Mouse (Mus musculus) spleen, adult 2 months (tissue): ENCODE measurements around the gene Ap5s1. TPM values are rescaled to one million over a fixed set of nuclear protein-coding genes. Genes with fewer than 3 reads are reported as not detected.

Experiments used
- DNase-seq, 2 experiments: peaks; one replicate each; pipeline versions ENCODE4 v3.0.0 to v3.0.0-alpha.2; 2012 to 2021; ENCODE audit warnings: low spot score in 2 of 2, low read depth in 1 of 2
- H3K27ac ChIP-seq: fragments of 200-500 bp; 2 replicates; pipeline ENCODE4 v1.5.1; 2012; ENCODE audit warnings: low read length, inconsistent platforms; ENCODE audit not compliant: insufficient read depth
- H3K27me3 ChIP-seq: fragments of 200-500 bp; 2 replicates; pipeline ENCODE4 v1.6.1; 2012; ENCODE audit warnings: mild to moderate bottlenecking, moderate library complexity, low read length, inconsistent platforms; ENCODE audit not compliant: control insufficient read depth, insufficient read depth
- H3K36me3 ChIP-seq: fragments of 200-500 bp; 2 replicates; pipeline ENCODE4 v1.6.1; 2012; ENCODE audit warnings: mild to moderate bottlenecking, low read length, inconsistent platforms; ENCODE audit not compliant: control insufficient read depth, insufficient read depth
- H3K4me1 ChIP-seq: fragments of 200-500 bp; 2 replicates; pipeline ENCODE4 v1.6.1; 2011; ENCODE audit warnings: inconsistent platforms; ENCODE audit not compliant: control insufficient read depth, insufficient read depth, insufficient read length
- H3K4me3 ChIP-seq: fragments of 200-500 bp; 2 replicates; pipeline ENCODE4 v1.5.1; 2011; ENCODE audit warnings: mild to moderate bottlenecking, inconsistent platforms; ENCODE audit not compliant: insufficient read depth, insufficient read length; ENCODE audit errors: extremely low read depth
- CTCF ChIP-seq: fragments of 200-500 bp; IDR thresholded peaks from 2 replicates; pipeline ENCODE4 v1.5.1; 2011; ENCODE audit warnings: mild to moderate bottlenecking, inconsistent platforms; ENCODE audit not compliant: insufficient read depth, insufficient read length, insufficient replicate concordance; ENCODE audit errors: extremely low read depth
- POLR2A ChIP-seq: fragments of 200-500 bp; IDR thresholded peaks from 2 replicates; pipeline ENCODE4 v1.6.1; 2011; ENCODE audit warnings: low read depth, low read length, inconsistent platforms
- WGBS: fragments of 180-500 bp; shearing (Covaris S2); methylation state at CpG from one replicate; pipeline ENCODE4 v1.1.7; 2018; 5-methylcytosine and 5-hydroxymethylcytosine counted together
- polyA plus RNA-seq: library from polyadenylated mRNA; depleted of rRNA; stranded (reverse); fragments of >200 nt; gene quantifications from 2 replicates; pipeline ENCODE4 v1.2.3, GENCODE M21; 2012

Ap5s1 gene
- polyA plus RNA-seq, 1 experiment, result 24.3 TPM

DNA sequence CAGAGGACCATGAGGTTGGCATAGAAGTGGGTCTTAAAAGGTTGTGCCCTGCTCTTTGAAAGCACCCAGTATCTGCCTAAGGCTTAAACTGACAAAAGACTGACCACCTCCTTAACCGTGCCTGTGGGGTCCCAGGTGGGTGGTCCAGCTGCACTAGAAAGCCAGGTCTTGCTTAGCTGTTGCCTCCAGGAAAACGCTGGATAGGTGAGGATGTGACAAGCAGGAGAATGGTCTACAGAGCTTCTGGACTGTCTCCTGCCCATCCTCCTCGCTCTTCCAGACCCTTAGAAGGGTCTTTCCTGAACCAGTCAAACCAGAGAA lies 19.3 kb upstream of the Ap5s1 start:
- peak overlapping the region; percentile 94 for H3K4me3 ChIP-seq
- peaks cover 28% of the 10 kb centered on the region; the same call in 1 of the 2 replicates for H3K4me1 ChIP-seq
- peaks cover 4% of the 10 kb centered on the region for H3K36me3 ChIP-seq
- no peak for DNase-seq
- WGBS, result 45% methylated on average over 3 of the region's 3 CpGs
- H3K27me3 ChIP-seq, result no peaks in the 10 kb centered on the region
- no peak for TF ChIP-seq POLR2A
- no peak for TF ChIP-seq CTCF
- H3K27ac ChIP-seq, result peak overlapping the region; percentile 88

DNA sequence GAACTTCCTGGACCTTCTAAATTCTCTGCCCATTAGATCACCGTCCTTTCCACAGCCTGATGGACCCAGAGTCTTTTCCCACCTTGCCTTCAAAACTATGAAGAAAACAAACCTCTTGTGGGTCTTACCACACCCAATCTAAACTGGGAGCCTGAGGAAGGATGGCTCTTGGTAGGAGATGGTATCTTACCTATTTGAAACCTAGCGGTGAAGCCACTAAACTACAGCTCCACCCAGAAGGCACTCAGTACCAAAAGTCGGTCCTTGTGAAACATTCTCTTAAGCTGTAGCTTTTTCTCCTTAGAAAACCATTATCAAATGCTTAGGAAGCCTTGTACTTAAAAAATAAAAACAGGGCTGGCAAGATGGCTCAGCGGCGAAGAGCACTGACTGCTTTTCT lies 18.6 kb upstream of the Ap5s1 start:
- Histone ChIP-seq H3K4me1 (peaks cover 30% of the 10 kb centered on the region; the same call in 1 of the 2 replicates), H3K4me3 (no peak overlapping the region), H3K36me3 (peaks cover 12% of the 10 kb centered on the region), H3K27ac (no peak overlapping the region), H3K27me3 (no peaks in the 10 kb centered on the region)
- WGBS, result 81% methylated on average over 5 of the region's 5 CpGs
- TF ChIP-seq CTCF (no peak), POLR2A (no peak)
- no peak for DNase-seq

DNA sequence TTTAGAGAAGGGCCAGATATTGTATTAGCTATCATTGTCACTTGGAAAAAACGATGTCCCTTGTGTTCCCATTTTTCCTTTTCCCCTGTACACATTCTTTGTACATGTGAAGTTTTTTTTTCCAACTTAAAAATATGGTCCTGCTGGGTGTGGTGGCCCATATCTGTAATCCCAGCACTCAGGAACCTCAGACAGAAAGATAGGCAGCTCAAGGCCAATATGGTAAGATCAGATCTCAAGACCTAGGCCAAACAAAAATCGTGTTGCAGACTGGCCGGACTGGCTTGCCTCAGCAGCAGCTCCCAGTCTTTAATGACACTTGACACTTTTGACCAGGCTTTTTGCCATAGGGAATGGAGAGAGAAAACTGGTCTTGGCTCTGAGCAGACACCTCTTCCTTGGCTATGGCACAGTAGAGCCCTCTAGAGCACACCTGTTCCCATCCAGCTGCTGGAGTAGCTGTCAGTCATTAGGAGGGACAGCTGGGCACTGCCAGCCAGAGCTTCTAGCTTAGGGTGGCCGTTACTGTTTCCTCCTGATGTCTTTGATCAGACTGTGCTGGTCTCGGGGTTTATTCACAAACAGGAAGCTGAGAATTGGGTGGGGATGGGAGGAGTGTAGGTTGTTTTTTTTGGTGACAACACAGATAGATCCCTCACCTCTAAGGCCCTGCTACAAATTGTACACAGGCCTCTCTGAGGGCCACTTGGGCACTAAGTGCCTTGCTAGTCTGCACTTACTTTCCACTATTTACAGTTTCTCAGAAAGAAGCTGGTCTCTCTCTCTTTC lies 17.2 kb upstream of the Ap5s1 start:
- WGBS, result 44% methylated on average over 5 of the region's 5 CpGs
- TF ChIP-seq POLR2A (no peak; the same call in 1 of the 2 replicates), CTCF (no peak)
- H3K27ac ChIP-seq, result peak overlapping the region; percentile 89
- no peaks in the 10 kb centered on the region for H3K27me3 ChIP-seq
- H3K36me3 ChIP-seq, result peaks cover 19% of the 10 kb centered on the region
- H3K4me1 ChIP-seq, result peaks cover 30% of the 10 kb centered on the region; the same call in 1 of the 2 replicates
- no peak overlapping the region for H3K4me3 ChIP-seq
- no peak for DNase-seq

DNA sequence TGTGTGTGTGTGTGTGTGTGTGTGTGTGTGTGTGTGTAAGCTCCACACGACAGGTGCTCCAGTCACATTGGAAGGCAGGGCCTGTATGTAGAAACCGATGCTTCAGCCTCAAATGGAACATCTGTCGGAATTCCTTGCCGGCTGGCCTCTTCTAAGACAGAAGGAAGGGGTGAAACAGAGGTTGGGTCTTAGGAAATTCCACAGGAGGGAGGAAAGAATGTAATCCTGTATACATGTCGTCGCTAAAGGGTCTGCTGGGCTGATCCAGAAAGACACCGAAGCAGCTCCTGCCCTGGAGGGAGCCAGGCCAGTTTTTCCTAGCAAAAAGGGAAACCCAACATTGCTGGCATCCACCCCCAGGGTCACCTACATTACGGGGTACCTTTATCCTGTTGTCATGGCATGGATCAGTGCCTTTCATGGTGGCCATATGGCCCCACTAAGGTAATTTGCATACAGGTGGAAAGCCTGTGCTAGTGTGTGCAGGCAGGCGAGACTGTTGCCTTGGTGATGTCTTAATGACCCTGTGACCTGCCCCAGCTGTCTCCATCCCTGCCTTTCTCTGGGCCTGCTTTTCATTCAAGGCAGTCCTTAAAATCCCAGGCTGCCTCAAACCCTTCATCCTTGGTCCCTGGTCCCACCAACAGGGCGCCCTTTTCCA lies 16.4 kb upstream of the Ap5s1 start:
- 78% methylated on average over 10 of the region's 10 CpGs for WGBS
- no peaks in the 10 kb centered on the region for H3K27me3 ChIP-seq
- no peak for TF ChIP-seq CTCF
- peak; percentile 78 for DNase-seq
- H3K4me1 ChIP-seq, result peaks cover 30% of the 10 kb centered on the region; the same call in 1 of the 2 replicates
- no peak overlapping the region for H3K4me3 ChIP-seq
- H3K36me3 ChIP-seq, result peaks cover 21% of the 10 kb centered on the region
- H3K27ac ChIP-seq, result peak overlapping the region; percentile 89

DNA sequence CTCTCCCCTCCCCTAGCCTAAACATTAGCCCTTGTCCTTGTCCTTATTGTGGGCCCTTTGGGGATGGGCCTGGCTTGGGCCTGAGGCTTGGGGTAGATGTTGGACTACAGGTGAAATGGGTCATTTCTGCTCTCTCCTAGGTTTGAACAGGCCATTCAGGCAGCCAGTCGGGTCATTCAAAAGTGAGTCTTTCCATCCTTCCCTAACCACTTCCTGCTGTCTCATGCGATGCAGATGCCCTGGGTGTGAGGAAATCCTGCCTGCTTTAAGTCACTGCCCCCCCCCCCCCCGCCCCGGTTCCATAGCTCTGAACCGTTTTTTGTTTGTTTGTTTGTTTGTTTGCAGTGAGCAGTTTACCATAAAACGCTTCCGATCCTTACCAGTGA lies 15.9 kb upstream of the Ap5s1 start:
- peaks cover 30% of the 10 kb centered on the region; the same call in 1 of the 2 replicates for H3K4me1 ChIP-seq
- H3K36me3 ChIP-seq, result peaks cover 21% of the 10 kb centered on the region
- DNase-seq, result no peak
- TF ChIP-seq CTCF (no peak), POLR2A (no peak)
- WGBS, result 45% methylated on average over 7 of the region's 7 CpGs
- peak overlapping the region; percentile 80 for H3K27ac ChIP-seq
- no peaks in the 10 kb centered on the region for H3K27me3 ChIP-seq
- H3K4me3 ChIP-seq, result no peak overlapping the region

DNA sequence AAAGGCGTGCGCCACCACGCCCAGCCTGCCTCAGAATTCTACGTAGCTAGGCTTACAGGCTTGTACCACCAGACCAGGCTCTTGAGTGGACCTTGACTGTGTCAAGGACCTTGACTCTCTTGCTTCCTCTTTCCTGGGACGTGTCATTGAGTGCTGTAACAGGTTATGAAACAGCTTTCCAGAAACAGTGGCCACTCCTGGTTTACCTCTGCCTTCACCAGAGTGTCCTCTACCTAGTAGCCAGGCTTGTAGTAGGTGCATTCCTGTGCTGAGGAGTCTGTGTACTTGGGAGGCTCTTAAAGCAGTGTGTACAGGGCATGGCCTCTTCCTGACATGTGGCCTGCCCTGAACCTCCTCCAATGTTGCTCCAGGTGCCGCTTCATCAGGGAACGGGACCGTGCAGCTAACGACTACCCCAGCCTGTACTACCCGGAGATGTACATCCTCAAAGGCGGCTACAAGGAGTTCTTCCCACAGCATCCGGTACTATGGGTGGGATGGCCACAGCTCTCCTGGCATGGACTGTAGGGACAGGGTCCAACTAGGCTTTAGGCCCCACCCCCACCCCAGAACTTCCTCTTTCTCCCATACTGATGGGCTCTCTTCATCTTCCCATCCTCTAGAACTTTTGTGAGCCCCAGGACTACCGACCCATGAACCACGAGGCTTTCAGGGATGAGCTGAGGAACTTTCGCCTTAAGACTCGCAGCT lies 10.1 kb upstream of the Ap5s1 start:
- Histone ChIP-seq H3K27ac (no peak overlapping the region), H3K4me3 (no peak overlapping the region), H3K36me3 (peaks cover 20% of the 10 kb centered on the region), H3K27me3 (no peaks in the 10 kb centered on the region), H3K4me1 (peaks cover 2% of the 10 kb centered on the region; the same call in 1 of the 2 replicates)
- DNase-seq, result no peak
- WGBS, result 88% methylated on average over 16 of the region's 16 CpGs
- TF ChIP-seq POLR2A (no peak), CTCF (no peak)
